Mouse (Mus musculus) heart, postnatal 0 days (tissue): ENCODE results near the gene Tcp1. TPM values are rescaled to one million over a fixed set of nuclear protein-coding genes. Genes with fewer than 3 reads are reported as not detected.

ENCODE experiments used
- ATAC-seq: fragments of 200-750 bp; cut with Nextera tagmentation; 2 replicates; pipeline ENCODE4 v1.8.0; 2017; ENCODE audit warnings: low read depth, moderate number of reproducible peaks, moderate library complexity; ENCODE audit not compliant: insufficient read depth
- DNase-seq: peaks from one replicate; pipeline ENCODE4 v3.0.0-alpha.2; 2016; ENCODE audit warnings: low spot score
- H3K27ac ChIP-seq: fragments of 300-500 bp; sonication (generic); 2 replicates; pipeline ENCODE4 v1.5.1; 2014; ENCODE audit warnings: low read depth, mild to moderate bottlenecking
- H3K27me3 ChIP-seq: fragments of 300-500 bp; sonication (generic); 2 replicates; pipeline ENCODE4 v1.6.1; 2014; ENCODE audit warnings: low read length, mixed read lengths; ENCODE audit not compliant: control insufficient read depth, insufficient read depth
- H3K36me3 ChIP-seq: fragments of 300-500 bp; sonication (generic); replicated peaks from 2 replicates; pipeline ENCODE4 v1.6.1; 2014; ENCODE audit warnings: low read length, mixed read lengths; ENCODE audit not compliant: control insufficient read depth, insufficient read depth
- H3K4me1 ChIP-seq: fragments of 300-500 bp; sonication (generic); 2 replicates; pipeline ENCODE4 v1.6.1; 2014; ENCODE audit warnings: antibody characterized with exemption; ENCODE audit not compliant: control insufficient read depth, insufficient read depth
- H3K4me2 ChIP-seq: fragments of 300-500 bp; sonication (generic); 2 replicates; pipeline ENCODE4 v1.6.1; 2014; ENCODE audit warnings: low read depth, mild to moderate bottlenecking, low read length, moderate library complexity
- H3K4me3 ChIP-seq: fragments of 300-500 bp; sonication (generic); 2 replicates; pipeline ENCODE4 v1.5.1; 2014; ENCODE audit warnings: low read depth, low read length
- H3K9ac ChIP-seq: fragments of 300-500 bp; sonication (generic); replicated peaks from 2 replicates; pipeline ENCODE4 v1.6.1; 2014; ENCODE audit warnings: low read depth, low read length, mixed read lengths
- H3K9me3 ChIP-seq: fragments of 300-500 bp; sonication (generic); replicated peaks from 2 replicates; pipeline ENCODE4 v1.6.1; 2016; ENCODE audit warnings: low read length; ENCODE audit not compliant: control insufficient read depth
- CTCF ChIP-seq: IDR thresholded peaks from 2 replicates; pipeline ENCODE4 v1.5.1; 2016; ENCODE audit warnings: antibody characterized with exemption, control low read depth, low read depth
- EP300 ChIP-seq: IDR thresholded peaks from 2 replicates; pipeline ENCODE4 v1.6.1; 2016; ENCODE audit warnings: antibody characterized with exemption, low read depth
- WGBS: fragments of 180-500 bp; shearing (Covaris S2); extraction: QIAGEN DNeasy Blood & Tissue Kit; methylation state at CpG from one replicate; pipeline ENCODE4 v1.1.7; 2014; 5-methylcytosine and 5-hydroxymethylcytosine counted together
- polyA plus RNA-seq: library from polyadenylated mRNA; unstranded; fragments of >200 nt; fragmentation: Nextera tagmentation; extraction: Ambion mirVana; gene quantifications from 2 replicates; pipeline ENCODE4 v1.2.1, GENCODE M21; 2015
- total RNA-seq: library from RNA; depleted of rRNA; stranded (reverse); fragments of >200 nt; gene quantifications from 2 replicates; pipeline ENCODE4 v1.2.3, GENCODE M21; 2014; ENCODE audit warnings: low replicate concordance

Tcp1 gene
- total and polyA plus RNA-seq, 2 experiments from 2014 or later, result 252 to 330 TPM

- DNase-seq, result no peak
- H3K4me3 ChIP-seq, result no peak overlapping the region
- 91% methylated on average over 1 of the region's 1 CpGs for WGBS
- no peak overlapping the region for H3K27ac ChIP-seq
- H3K9ac ChIP-seq, result no peak overlapping the region
- no peaks in the 10 kb centered on the region for H3K27me3 ChIP-seq
- no peaks in the 10 kb centered on the region for H3K4me1 ChIP-seq
- H3K9me3 ChIP-seq, result no peaks in the 10 kb centered on the region
- H3K36me3 ChIP-seq, result peaks cover 33% of the 10 kb centered on the region
- no peak for TF ChIP-seq EP300
- no peak for TF ChIP-seq CTCF
- no peak for ATAC-seq
- H3K4me2 ChIP-seq, result no peak overlapping the region
These were observed 11.2 kb upstream of the Tcp1 start for GRCm38 (mm10) chr17:12904349-12904748.

- peaks cover 36% of the 10 kb centered on the region for H3K36me3 ChIP-seq
- DNase-seq, result no peak
- 86% methylated on average over 4 of the region's 4 CpGs for WGBS
- no peaks in the 10 kb centered on the region for H3K27me3 ChIP-seq
- no peak overlapping the region for H3K4me2 ChIP-seq
- no peak for ATAC-seq
- TF ChIP-seq CTCF (no peak), EP300 (no peak)
- H3K9me3 ChIP-seq, result no peaks in the 10 kb centered on the region
- H3K4me1 ChIP-seq, result no peaks in the 10 kb centered on the region
- no peak overlapping the region for H3K4me3 ChIP-seq
- no peak overlapping the region for H3K27ac ChIP-seq
- H3K9ac ChIP-seq, result no peak overlapping the region
These were observed 9.7 kb upstream of the Tcp1 start for GRCm38 (mm10) chr17:12905810-12906209.

GRCm38 (mm10) chr17:12906436-12906835, 9.1 kb upstream of the Tcp1 start:
- Histone ChIP-seq H3K27me3 (no peaks in the 10 kb centered on the region), H3K9ac (no peak overlapping the region), H3K4me1 (no peaks in the 10 kb centered on the region), H3K9me3 (no peaks in the 10 kb centered on the region), H3K27ac (no peak overlapping the region), H3K4me2 (no peak overlapping the region), H3K36me3 (peaks cover 41% of the 10 kb centered on the region), H3K4me3 (no peak overlapping the region)
- WGBS, result 85% methylated on average over 9 of the region's 9 CpGs
- DNase-seq, result no peak
- no peak for TF ChIP-seq EP300
- no peak for TF ChIP-seq CTCF
- no peak for ATAC-seq

GRCm38 (mm10) chr17:12909361-12910280, 5.9 kb upstream of the Tcp1 start, which contains the start of gene Pnldc1:
TSS of gene Pnldc1 (minus strand) at chr17:12910230.
- no peak within 1 kb of the TSS for H3K9ac ChIP-seq
- DNase-seq (no peak), ATAC-seq (no peak)
- no peak within 1 kb of the TSS for H3K4me3 ChIP-seq
- WGBS, result 72% methylated on average over 35 of the region's 35 CpGs
- H3K36me3 ChIP-seq, result peaks cover 52% of the 10 kb centered on the region
- H3K4me2 ChIP-seq, result no peak within 1 kb of the TSS
- TF ChIP-seq CTCF (no peak), EP300 (no peak)
- no peak within 1 kb of the TSS for H3K27ac ChIP-seq
- H3K9me3 ChIP-seq, result no peaks in the 10 kb centered on the region
- H3K27me3 ChIP-seq, result no peaks in the 10 kb centered on the region
- no peaks in the 10 kb centered on the region for H3K4me1 ChIP-seq

- no peaks in the 10 kb centered on the region for H3K27me3 ChIP-seq
- H3K27ac ChIP-seq, result no peak overlapping the region
- DNase-seq, result no peak
- no peak overlapping the region for H3K4me2 ChIP-seq
- no peak overlapping the region for H3K9ac ChIP-seq
- WGBS, result 82% methylated on average over 8 of the region's 8 CpGs
- peaks cover 46% of the 10 kb centered on the region for H3K36me3 ChIP-seq
- TF ChIP-seq EP300 (no peak), CTCF (no peak)
- H3K9me3 ChIP-seq, result no peaks in the 10 kb centered on the region
- no peak overlapping the region for H3K4me3 ChIP-seq
- ATAC-seq, result no peak
- H3K4me1 ChIP-seq, result no peaks in the 10 kb centered on the region
These were observed 5.1 kb upstream of the Tcp1 start for GRCm38 (mm10) chr17:12910391-12910790.
